Mouse (Mus musculus) embryonic facial prominence, embryonic 11.5 days (tissue): ENCODE measurements around the gene Copa. TPM values are rescaled to one million over a fixed set of nuclear protein-coding genes. Genes with fewer than 3 reads are reported as not detected.

Experiments
- ATAC-seq: fragments of 200-750 bp; cut with Nextera tagmentation; replicated peaks from 2 replicates; pipeline ENCODE4 v1.8.0; 2017; ENCODE audit warnings: low read depth; ENCODE audit not compliant: insufficient number of reproducible peaks, low FRiP score, low TSS enrichment
- DNase-seq: peaks from one replicate; pipeline ENCODE4 v3.0.0-alpha.2; 2015; ENCODE audit warnings: low spot score
- H3K27ac ChIP-seq: fragments of 300-500 bp; sonication (generic); replicated peaks from 2 replicates; pipeline ENCODE4 v1.5.1; 2014; ENCODE audit warnings: mild to moderate bottlenecking, low read depth, low read length, control low read depth
- H3K27me3 ChIP-seq: fragments of 300-500 bp; sonication (generic); 2 replicates; pipeline ENCODE4 v1.6.1; 2014; ENCODE audit warnings: mild to moderate bottlenecking, low read length, moderate library complexity, mixed read lengths; ENCODE audit not compliant: control insufficient read depth, insufficient read depth
- H3K36me3 ChIP-seq: fragments of 300-500 bp; sonication (generic); replicated peaks from 2 replicates; pipeline ENCODE4 v1.6.1; 2014; ENCODE audit warnings: low read depth, mild to moderate bottlenecking, low read length, moderate library complexity, mixed read lengths; ENCODE audit not compliant: control insufficient read depth, insufficient read depth
- H3K4me1 ChIP-seq: fragments of 300-500 bp; sonication (generic); 2 replicates; pipeline ENCODE4 v1.6.1; 2014; ENCODE audit warnings: low read length, mixed read lengths; ENCODE audit not compliant: control insufficient read depth, insufficient read depth
- H3K4me2 ChIP-seq: fragments of 300-500 bp; sonication (generic); 2 replicates; pipeline ENCODE4 v1.6.1; 2014; ENCODE audit warnings: low read depth, mild to moderate bottlenecking, control low read depth, low read length, moderate library complexity
- H3K4me3 ChIP-seq: fragments of 300-500 bp; sonication (generic); 2 replicates; pipeline ENCODE4 v1.5.1; 2014; ENCODE audit warnings: low read depth, low read length, control low read depth
- H3K9ac ChIP-seq: fragments of 300-500 bp; sonication (generic); replicated peaks from 2 replicates; pipeline ENCODE4 v1.6.1; 2014; ENCODE audit warnings: mild to moderate bottlenecking, control low read depth, low read length
- H3K9me3 ChIP-seq: fragments of 300-500 bp; sonication (generic); replicated peaks from 2 replicates; pipeline ENCODE4 v1.6.1; 2016; ENCODE audit warnings: mild to moderate bottlenecking, low read length, inconsistent platforms, mixed read lengths; ENCODE audit not compliant: control insufficient read depth
- WGBS: fragments of 180-500 bp; shearing (Covaris S2); extraction: QIAGEN DNeasy Blood & Tissue Kit; methylation state at CpG from one replicate; pipeline ENCODE4 v1.1.7; 2014; 5-methylcytosine and 5-hydroxymethylcytosine counted together
- polyA plus RNA-seq: library from polyadenylated mRNA; unstranded; fragments of >200 nt; fragmentation: Nextera tagmentation; extraction: Ambion mirVana; gene quantifications from 2 replicates; pipeline ENCODE4 v1.2.1, GENCODE M21; 2014

Copa gene
- polyA plus RNA-seq, 1 experiment from 2014 or later: 186 TPM

DNA sequence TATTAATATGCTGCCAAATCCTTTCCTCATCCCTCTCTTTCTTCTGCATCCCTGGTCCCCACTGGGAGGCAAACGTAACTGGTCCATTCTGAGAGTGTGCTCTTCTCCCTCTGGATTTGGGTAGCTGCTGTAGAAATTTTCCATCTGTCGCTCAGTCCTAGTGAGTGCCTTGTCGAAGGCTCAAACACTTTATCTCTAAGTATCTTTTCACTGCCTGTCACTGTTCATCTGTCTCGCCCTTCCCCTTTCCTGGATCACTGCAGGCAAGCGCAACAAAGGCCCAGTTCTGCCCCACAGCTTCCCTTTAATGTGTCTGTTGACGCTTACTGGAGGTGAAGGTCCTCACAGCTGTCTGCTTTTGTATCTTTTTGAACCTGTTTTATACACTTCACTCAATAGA lies 12.9 kb downstream of the Copa start:
- Histone ChIP-seq H3K9ac (no peak overlapping the region), H3K36me3 (peaks cover 9% of the 10 kb centered on the region), H3K4me1 (no peaks in the 10 kb centered on the region), H3K4me3 (no peak overlapping the region), H3K27ac (no peak overlapping the region), H3K27me3 (no peaks in the 10 kb centered on the region), H3K4me2 (no peak overlapping the region), H3K9me3 (no peaks in the 10 kb centered on the region)
- no peak for DNase-seq
- 75% methylated on average over 6 of the region's 6 CpGs for WGBS
- ATAC-seq: 0 out of 2 replicates have a peak, but pooled peaks have one; percentile 52

DNA sequence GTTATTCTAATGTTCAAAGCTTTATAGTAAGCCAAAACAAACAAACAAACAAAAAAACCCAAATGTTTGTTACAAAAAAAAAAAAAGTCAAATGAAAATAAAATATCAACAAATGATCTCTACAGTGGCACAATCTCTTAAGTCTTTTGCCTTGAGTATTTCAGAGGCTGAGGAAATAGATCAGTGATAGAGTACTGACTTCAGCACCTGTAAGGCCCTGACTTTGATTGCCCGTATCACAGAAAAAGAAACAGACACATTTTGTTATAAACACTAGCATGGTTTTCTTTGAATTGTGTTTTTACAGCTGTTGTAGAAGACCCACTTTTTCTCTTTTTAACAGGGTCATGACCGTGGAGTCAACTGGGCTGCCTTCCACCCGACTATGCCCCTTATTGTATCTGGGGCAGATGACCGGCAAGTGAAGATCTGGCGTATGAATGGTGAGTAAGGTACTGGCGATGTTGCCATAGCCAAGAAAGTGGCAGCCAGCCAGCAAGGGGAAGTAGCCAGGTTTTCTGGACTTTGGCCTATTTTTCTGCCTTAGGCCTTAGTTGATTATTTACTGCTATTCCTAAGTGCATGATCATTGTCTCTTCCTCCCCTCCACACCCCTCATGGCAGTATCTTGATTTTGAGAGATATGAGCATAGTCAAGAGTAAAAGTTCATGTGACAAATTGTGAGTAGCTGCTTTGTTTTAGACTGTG lies 17.1 kb downstream of the Copa start:
- DNase-seq (no peak), ATAC-seq (no peak)
- Histone ChIP-seq H3K9me3 (no peaks in the 10 kb centered on the region), H3K27me3 (no peaks in the 10 kb centered on the region), H3K4me1 (no peaks in the 10 kb centered on the region), H3K36me3 (peaks cover 17% of the 10 kb centered on the region), H3K9ac (no peak overlapping the region), H3K27ac (no peak overlapping the region), H3K4me2 (no peak overlapping the region), H3K4me3 (no peak overlapping the region)
- 86% methylated on average over 6 of the region's 6 CpGs for WGBS

DNA sequence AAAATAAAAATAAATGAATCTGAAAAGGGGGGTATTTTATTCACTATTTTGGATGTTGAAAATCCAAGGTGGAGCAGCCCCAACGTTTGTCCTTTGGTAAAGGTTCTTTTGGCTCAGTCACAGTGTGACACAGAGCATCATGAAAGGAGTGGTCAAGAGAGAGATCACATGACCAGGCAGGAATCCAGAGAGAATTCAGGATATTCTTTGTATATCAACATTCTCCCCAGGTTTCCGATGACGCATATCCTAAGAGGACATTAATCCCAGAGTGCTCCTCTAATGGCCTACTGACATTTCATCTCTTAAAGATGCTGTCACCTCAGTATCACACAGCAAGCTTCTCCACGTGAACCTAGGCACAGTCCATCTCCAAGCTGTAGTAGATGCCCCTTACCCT lies 21.3 kb downstream of the Copa start:
- no peaks in the 10 kb centered on the region for H3K27me3 ChIP-seq
- no peaks in the 10 kb centered on the region for H3K9me3 ChIP-seq
- peaks cover 15% of the 10 kb centered on the region for H3K36me3 ChIP-seq
- ATAC-seq (no peak), DNase-seq (no peak)
- H3K4me3 ChIP-seq: no peak overlapping the region
- WGBS: 83% methylated on average over 4 of the region's 4 CpGs
- no peak overlapping the region for H3K4me2 ChIP-seq
- H3K27ac ChIP-seq: no peak overlapping the region
- H3K4me1 ChIP-seq: no peaks in the 10 kb centered on the region
- H3K9ac ChIP-seq: no peak overlapping the region

DNA sequence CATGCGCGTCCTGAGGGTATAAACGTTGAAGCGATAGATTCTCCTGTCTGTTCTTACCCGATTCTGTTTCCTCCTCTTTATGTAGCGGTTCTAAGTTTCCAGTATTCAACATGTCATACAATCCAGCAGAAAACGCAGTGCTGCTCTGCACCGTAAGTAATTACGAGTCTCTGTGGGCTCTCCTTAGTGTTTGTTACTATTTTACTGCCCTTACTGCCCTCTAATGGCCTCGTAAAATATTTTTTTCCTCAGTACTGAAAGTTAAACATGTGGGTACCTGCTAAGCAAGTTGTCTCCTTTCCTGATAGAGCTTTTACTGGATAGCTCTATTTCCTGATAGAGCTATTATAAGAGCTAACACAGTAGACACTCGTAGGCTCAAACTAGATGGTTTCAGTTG lies 22.8 kb downstream of the Copa start:
- H3K36me3 ChIP-seq: peaks cover 13% of the 10 kb centered on the region
- no peaks in the 10 kb centered on the region for H3K9me3 ChIP-seq
- ATAC-seq: no peak
- no peak overlapping the region for H3K9ac ChIP-seq
- no peak overlapping the region for H3K4me2 ChIP-seq
- no peaks in the 10 kb centered on the region for H3K27me3 ChIP-seq
- no peak overlapping the region for H3K27ac ChIP-seq
- H3K4me3 ChIP-seq: no peak overlapping the region
- WGBS: 83% methylated on average over 11 of the region's 11 CpGs
- no peaks in the 10 kb centered on the region for H3K4me1 ChIP-seq
- no peak for DNase-seq

DNA sequence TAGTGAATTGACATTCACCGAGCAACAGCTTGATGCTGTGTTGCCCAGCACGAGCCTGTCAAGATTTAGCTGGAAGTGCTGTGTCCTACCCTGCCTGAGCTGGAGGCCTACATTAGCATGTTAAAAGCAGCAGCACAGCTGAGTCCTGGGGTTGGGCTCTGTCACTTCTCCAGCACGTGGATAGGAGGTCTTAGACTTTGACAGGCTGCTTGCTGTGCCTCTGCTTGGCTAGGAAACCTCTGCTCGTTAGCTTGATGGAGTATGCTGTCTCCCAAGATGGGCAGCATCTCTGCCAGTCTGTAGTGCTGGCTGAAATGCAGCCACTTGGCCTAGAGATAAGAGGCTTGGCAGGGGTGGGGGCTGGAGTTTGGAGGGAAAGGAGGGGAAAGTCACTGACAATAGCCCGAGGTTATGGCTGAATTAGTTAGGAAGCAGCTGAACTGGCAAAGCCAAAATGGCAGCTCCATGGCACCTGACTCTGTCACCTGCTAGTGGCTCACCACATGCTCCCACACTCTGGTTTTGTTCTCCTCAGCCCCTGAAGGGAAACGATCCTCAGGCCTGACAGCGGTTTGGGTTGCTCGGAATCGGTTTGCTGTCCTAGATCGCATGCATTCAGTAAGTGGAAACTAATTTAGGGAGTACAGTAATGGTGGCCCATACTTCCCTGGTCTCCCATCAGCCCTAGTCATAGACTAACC lies 25.6 kb downstream of the Copa start:
- WGBS: 81% methylated on average over 10 of the region's 10 CpGs
- H3K4me2 ChIP-seq: no peak overlapping the region
- no peaks in the 10 kb centered on the region for H3K9me3 ChIP-seq
- no peaks in the 10 kb centered on the region for H3K27me3 ChIP-seq
- no peak for ATAC-seq
- no peak for DNase-seq
- peaks cover 6% of the 10 kb centered on the region; the same call in 1 of the 2 replicates for H3K36me3 ChIP-seq
- no peak overlapping the region for H3K9ac ChIP-seq
- H3K4me1 ChIP-seq: no peaks in the 10 kb centered on the region
- H3K27ac ChIP-seq: no peak overlapping the region
- no peak overlapping the region for H3K4me3 ChIP-seq

DNA sequence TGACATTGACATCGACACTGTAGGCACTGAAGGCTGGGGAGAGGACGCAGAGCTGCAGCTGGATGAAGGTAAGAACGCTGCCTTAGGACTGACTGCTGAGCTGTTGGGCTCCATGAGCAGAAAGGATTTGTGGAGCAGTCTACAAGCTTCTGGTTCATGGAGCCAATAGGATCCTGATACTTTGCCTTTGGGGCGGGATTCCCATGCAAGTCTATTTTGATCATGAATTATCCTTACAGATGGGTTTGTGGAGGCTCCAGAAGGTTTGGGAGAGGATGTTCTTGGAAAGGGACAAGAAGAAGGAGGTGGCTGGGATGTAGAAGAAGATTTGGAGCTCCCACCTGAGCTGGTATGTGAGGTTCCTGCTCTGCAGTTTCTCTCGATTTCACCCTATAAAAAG lies 34.6 kb downstream of the Copa start:
- ATAC-seq: no peak
- no peak for DNase-seq
- H3K9me3 ChIP-seq: no peaks in the 10 kb centered on the region
- H3K4me1 ChIP-seq: no peaks in the 10 kb centered on the region
- H3K4me3 ChIP-seq: no peak overlapping the region
- H3K27ac ChIP-seq: no peak overlapping the region
- no peaks in the 10 kb centered on the region for H3K27me3 ChIP-seq
- 93% methylated on average over 5 of the region's 5 CpGs for WGBS
- H3K4me2 ChIP-seq: no peak overlapping the region
- peaks cover 36% of the 10 kb centered on the region for H3K36me3 ChIP-seq
- no peak overlapping the region for H3K9ac ChIP-seq

DNA sequence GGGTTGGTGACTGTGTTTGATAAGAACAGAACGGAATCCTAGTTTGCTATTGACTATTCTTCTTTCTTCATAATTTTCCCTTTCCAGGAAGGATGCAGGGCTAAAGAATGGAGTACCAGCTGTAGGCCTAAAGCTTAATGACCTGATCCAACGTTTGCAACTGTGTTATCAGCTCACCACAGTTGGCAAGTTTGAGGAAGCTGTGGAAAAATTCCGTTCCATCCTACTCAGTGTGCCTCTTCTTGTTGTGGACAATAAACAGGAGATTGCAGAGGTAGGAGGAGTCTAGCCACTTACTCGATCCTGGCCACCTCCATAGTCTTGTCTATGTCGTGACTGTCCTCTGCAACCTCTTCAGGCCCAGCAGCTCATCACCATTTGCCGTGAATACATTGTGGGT lies 36.8 kb downstream of the Copa start:
- DNase-seq (no peak), ATAC-seq (no peak)
- 82% methylated on average over 6 of the region's 6 CpGs for WGBS
- no peaks in the 10 kb centered on the region for H3K9me3 ChIP-seq
- no peak overlapping the region for H3K4me3 ChIP-seq
- H3K9ac ChIP-seq: no peak overlapping the region
- H3K27me3 ChIP-seq: no peaks in the 10 kb centered on the region
- H3K36me3 ChIP-seq: peaks cover 32% of the 10 kb centered on the region
- H3K4me2 ChIP-seq: no peak overlapping the region
- no peaks in the 10 kb centered on the region for H3K4me1 ChIP-seq
- H3K27ac ChIP-seq: no peak overlapping the region

DNA sequence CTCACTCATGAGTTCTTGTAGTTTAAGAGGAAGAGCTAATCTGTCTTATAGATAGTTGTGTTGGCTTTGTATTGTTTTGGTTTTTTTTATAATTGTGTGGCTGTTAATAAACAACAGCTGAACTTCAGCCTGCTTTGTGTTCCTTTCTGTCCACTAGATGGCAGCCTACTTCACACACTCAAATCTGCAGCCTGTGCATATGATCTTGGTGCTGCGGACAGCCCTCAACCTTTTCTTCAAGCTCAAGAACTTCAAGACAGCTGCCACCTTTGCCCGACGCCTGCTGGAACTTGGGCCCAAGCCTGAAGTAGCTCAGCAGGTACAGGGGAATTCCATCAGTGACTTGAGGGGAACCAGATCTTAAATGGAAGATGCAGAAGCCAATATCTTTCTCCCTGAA lies 37.4 kb downstream of the Copa start:
- WGBS: 55% methylated on average over 3 of the region's 3 CpGs
- Histone ChIP-seq H3K9ac (no peak overlapping the region), H3K4me3 (no peak overlapping the region), H3K4me1 (no peaks in the 10 kb centered on the region), H3K9me3 (no peaks in the 10 kb centered on the region), H3K4me2 (no peak overlapping the region), H3K36me3 (peaks cover 29% of the 10 kb centered on the region), H3K27me3 (no peaks in the 10 kb centered on the region), H3K27ac (no peak overlapping the region)
- ATAC-seq (no peak), DNase-seq (peak; percentile 82)
